Mouse (Mus musculus) ES-E14 (cell line): ENCODE results near the gene Ccp110. TPM values are rescaled to one million over a fixed set of nuclear protein-coding genes. Genes with fewer than 3 reads are reported as not detected.

Experiments used
- DNase-seq: peaks from one replicate; pipeline ENCODE4 v3.0.0-alpha.2; 2013; ENCODE audit warnings: low read depth, low spot score
- H3K27ac ChIP-seq: 2 replicates; pipeline ENCODE4 v1.5.1; 2012; ENCODE audit warnings: low read depth, mild to moderate bottlenecking, low read length, moderate library complexity, mixed read lengths; ENCODE audit not compliant: poor library complexity, insufficient read depth, severe bottlenecking
- H3K36me3 ChIP-seq: 2 replicates; pipeline ENCODE4 v1.6.1; 2012; ENCODE audit warnings: mild to moderate bottlenecking, low read length, moderate library complexity, mixed read lengths; ENCODE audit not compliant: control insufficient read depth, poor library complexity, insufficient read depth, severe bottlenecking
- H3K4me1 ChIP-seq, 2 experiments: fragments of 150-350 bp in 1 of 2; sonication (generic) in 1 of 2; 2 replicates each; pipeline ENCODE4 v1.6.1; 2012; ENCODE audit warnings: low read length in 2 of 2, mild to moderate bottlenecking in 1 of 2, mixed read lengths in 1 of 2; ENCODE audit not compliant: control insufficient read depth in 2 of 2, insufficient read depth in 2 of 2, poor library complexity in 1 of 2
- H3K4me3 ChIP-seq, 2 experiments: fragments of 150-350 bp in 1 of 2; sonication (generic) in 1 of 2; 2 replicates each; pipeline ENCODE4 v1.5.1; 2012; ENCODE audit warnings: low read length in 2 of 2, low read depth in 1 of 2, mild to moderate bottlenecking in 1 of 2, mixed read lengths in 1 of 2; ENCODE audit not compliant: insufficient read depth in 1 of 2, poor library complexity in 1 of 2, severe bottlenecking in 1 of 2
- H3K9ac ChIP-seq: 2 replicates; pipeline ENCODE4 v1.6.1; 2012; ENCODE audit warnings: low read depth, mild to moderate bottlenecking, low read length, mixed read lengths; ENCODE audit not compliant: poor library complexity, insufficient read depth, severe bottlenecking
- H3K9me3 ChIP-seq: fragments of 150-350 bp; sonication (generic); 2 replicates; pipeline ENCODE4 v1.6.1; 2012; ENCODE audit warnings: low read depth, mild to moderate bottlenecking, low read length; ENCODE audit not compliant: control insufficient read depth, insufficient read depth
- CHD2 ChIP-seq: IDR thresholded peaks from 2 replicates; pipeline ENCODE4 v1.6.1; 2014; ENCODE audit warnings: mild to moderate bottlenecking, low read depth, low read length, inconsistent platforms
- HCFC1 ChIP-seq: IDR thresholded peaks from 2 replicates; pipeline ENCODE4 v1.6.1; 2012; ENCODE audit warnings: low read length, inconsistent platforms, borderline replicate concordance; ENCODE audit not compliant: insufficient read depth
- MAFK ChIP-seq: IDR thresholded peaks from 2 replicates; pipeline ENCODE4 v1.6.1; 2014; ENCODE audit warnings: mild to moderate bottlenecking, low read depth, low read length, inconsistent platforms; ENCODE audit not compliant: insufficient read depth
- ZC3H11A ChIP-seq: IDR thresholded peaks from 2 replicates; pipeline ENCODE4 v1.6.1; 2012; ENCODE audit warnings: low read depth, mild to moderate bottlenecking, inconsistent platforms, low read length, borderline replicate concordance
- ZNF384 ChIP-seq: IDR thresholded peaks from 2 replicates; pipeline ENCODE4 v1.6.1; 2012; ENCODE audit warnings: low read depth, low read length, inconsistent platforms
- in situ Hi-C, 2 experiments: fragments of 600-800 bp; cut with MboI; formaldehyde crosslinking; loops; one replicate each; pipeline ENCODE4 v1.15.1; 2025; ENCODE audit warnings: low sequenced_read_pairs in 2 of 2, inconsistent platforms in 1 of 2; ENCODE audit not compliant: unreplicated experiment in 2 of 2
- total RNA-seq: library from RNA; depleted of rRNA; stranded (reverse); fragments of 300-350 nt; gene quantifications from 2 replicates; pipeline ENCODE4 v1.2.3, GENCODE M21; 2012

The Ccp110 gene
- total RNA-seq, 1 experiment: 25.8 TPM

GRCm38 (mm10) chr7:118698882-118699281, 13.5 kb upstream of the Ccp110 start:
- peaks cover 10% of the 10 kb centered on the region for H3K36me3 ChIP-seq
- in situ Hi-C loops: loop anchor here in 1 of 2 experiments (10.0 kb wide), 1 partner anchor 104 kb away; the partner anchor contains the start of gene Tmc5

DNA sequence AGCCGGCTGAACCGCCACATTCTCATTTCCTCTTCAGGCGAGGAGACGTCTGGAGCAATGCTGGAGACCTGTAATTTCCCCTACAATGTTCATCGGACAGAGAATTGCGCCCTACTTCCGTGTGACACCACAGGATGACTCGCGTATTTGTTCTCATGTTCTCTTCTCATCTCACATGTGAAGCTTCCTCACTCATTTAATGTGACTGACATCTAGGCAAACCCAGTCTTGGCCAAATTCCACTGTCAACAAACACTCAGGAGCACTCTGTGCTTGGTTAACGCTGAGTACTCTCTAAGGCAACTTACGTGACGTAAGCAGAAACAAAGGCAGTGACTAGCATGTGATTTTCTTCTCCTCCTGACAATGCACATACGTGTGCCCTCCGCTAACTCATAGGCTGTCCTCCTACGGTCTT, 9.2 kb upstream of the Ccp110 start:
- no peak overlapping the region for H3K27ac ChIP-seq
- peaks cover 0 to 6% of the 10 kb centered on the region in 2 experiments; a peak in 3 of 4 replicates for H3K4me1 ChIP-seq
- in situ Hi-C loops: no loop called here
- no peak overlapping the region for H3K9ac ChIP-seq
- DNase-seq: no peak
- H3K4me3 ChIP-seq: no peak overlapping the region
- H3K9me3 ChIP-seq: no peaks in the 10 kb centered on the region
- H3K36me3 ChIP-seq: peaks cover 4% of the 10 kb centered on the region; the same call in 1 of the 2 replicates
- no peak for TF ChIP-seq ZC3H11A
- TF ChIP-seq ZNF384: no peak
- no peak for TF ChIP-seq MAFK
- no peak for TF ChIP-seq CHD2
- no peak for TF ChIP-seq HCFC1

More at GRCm38 (mm10) chr7:118698882-118699281, 13.5 kb upstream of the Ccp110 start:
- no peak for DNase-seq
- Histone ChIP-seq H3K4me3 (no peak overlapping the region), H3K9me3 (no peaks in the 10 kb centered on the region), H3K4me1 (no peaks in the 10 kb centered on the region), H3K27ac (no peak overlapping the region), H3K9ac (no peak overlapping the region)
- TF ChIP-seq ZNF384: no peak
- no peak for TF ChIP-seq MAFK
- no peak for TF ChIP-seq CHD2
- TF ChIP-seq HCFC1: no peak
- TF ChIP-seq ZC3H11A: no peak

- Histone ChIP-seq H3K27ac (no peak overlapping the region), H3K9ac (peak overlapping the region; percentile 74; the same call in 1 of the 2 replicates), H3K4me3 (peak overlapping the region; percentile 75 to 76; a peak in 3 of 4 replicates), H3K4me1 (peaks cover 0 to 6% of the 10 kb centered on the region in 2 experiments; a peak in 3 of 4 replicates), H3K36me3 (no peaks in the 10 kb centered on the region), H3K9me3 (no peaks in the 10 kb centered on the region)
- no peak for DNase-seq
- in situ Hi-C loops: no loop called here
- TF ChIP-seq CHD2 (no peak), HCFC1 (no peak)
Measured at GRCm38 (mm10) chr7:118704001-118704850, 8.1 kb upstream of the Ccp110 start.

GRCm38 (mm10) chr7:118705101-118705961, 7.0 kb upstream of the Ccp110 start, which contains the start of gene Gde1:
Gene Gde1 (minus strand): TSS chr7:118705778.
- Histone ChIP-seq H3K9ac (peak within 1 kb of the TSS; percentile 74), H3K9me3 (no peaks in the 10 kb centered on the region), H3K4me3 (peak within 1 kb of the TSS; percentile 75 to 76), H3K27ac (no peak within 1 kb of the TSS), H3K36me3 (no peaks in the 10 kb centered on the region), H3K4me1 (peaks cover 0 to 6% of the 10 kb centered on the region in 2 experiments; a peak in 3 of 4 replicates)
- DNase-seq: peak; percentile 84
- in situ Hi-C loops: no loop called here
- TF ChIP-seq ZNF384 (no peak), HCFC1 (peak; percentile 71; the same call in 1 of the 2 replicates)
